In genomic region chr4:133424100-133424499, GRCm38 (mm10) we compare ENCODE assay signal across 8 mouse cellular contexts. TPM values are rescaled to one million over a fixed set of nuclear protein-coding genes. Genes with fewer than 3 reads are reported as not detected.
DNase-seq lines count a peak whose midpoint lies in the region; ATAC-seq lines count a peak whose summit lies in the region.

No protein-coding gene starts in this region.

- peaks cover 5% of the 10 kb centered on the region; the same call in 1 of the 2 replicates for H3K36me3 ChIP-seq in midbrain, embryonic 11.5 days (ENCODE audit: control insufficient read depth, insufficient read depth, low read length)

- 42% methylated on average over 4 of the region's 4 CpGs for WGBS in midbrain, embryonic 11.5 days

- no peak overlapping the region for H3K4me2 ChIP-seq in midbrain, embryonic 11.5 days

- ATAC-seq in inflammation-experienced regulatory T-cells, adult 6 months: peak; percentile 35
- 0 out of 2 replicates have a peak, but pooled peaks have one; percentile 43 for ATAC-seq in midbrain, embryonic 11.5 days (ENCODE audit: low FRiP score)

- H3K27me3 ChIP-seq in midbrain, embryonic 11.5 days (ENCODE audit: control insufficient read depth, insufficient read depth, low read length): no peaks in the 10 kb centered on the region

- H3K9me3 ChIP-seq in midbrain, embryonic 11.5 days (ENCODE audit: control insufficient read depth, low read length): no peaks in the 10 kb centered on the region

- H3K9ac ChIP-seq in midbrain, embryonic 11.5 days (ENCODE audit: low read length): no peak overlapping the region

- H3K4me3 ChIP-seq in midbrain, embryonic 11.5 days (ENCODE audit: low read depth, low read length): no peak overlapping the region

- no peak overlapping the region for H3K27ac ChIP-seq in midbrain, embryonic 11.5 days (ENCODE audit: low read depth, low read length)

- DNase-seq in right cerebral cortex, adult 18-20 months: peak; percentile 56
- no peak for DNase-seq in right cerebral cortex, postnatal 25 days
- peak; percentile 87 to 89 for DNase-seq in cerebellum, postnatal 10 days
- DNase-seq in frontal cortex, postnatal 14 days (ENCODE audit: low spot score in 2 of 2): peak; percentile 54 to 62
- DNase-seq in left cerebral cortex, postnatal 10 days (ENCODE audit: extremely low spot score in 1 of 2, low spot score in 2 of 2): peak; percentile 75 to 76
- peak; percentile 94 for DNase-seq in midbrain, embryonic 11.5 days (ENCODE audit: low spot score, missing footprints)
- peak; percentile 64 to 83 for DNase-seq in spleen, postnatal 4 days (ENCODE audit: low spot score in 2 of 2)

- H3K4me1 ChIP-seq in midbrain, embryonic 11.5 days (ENCODE audit: control insufficient read depth, insufficient read depth, low read length): 0 out of 2 replicates have a peak, but pooled peaks cover 2% of the 10 kb centered on the region

- intact Hi-C loops in left cerebral cortex, postnatal 10 days (cut with DNase I): loop anchor here (1.0 to 5.0 kb wide), 2 partner anchors 27 to 112 kb away; no protein-coding TSS in a partner anchor

RNA-seq across cellular contexts. Expression of gene Slc9a1, which starts 54.6 kb away (rescaled TPM):
- 10 to 100 TPM; 13.1 to 14.8 (median 13.3) TPM for polyA plus RNA-seq in inflammation-experienced regulatory T-cells, adult 6 months (2017; shearing (Covaris generic))
- 10 to 100 TPM; 37.3 to 40.9 TPM for total RNA-seq in left cerebral cortex, postnatal 10 days (2021)
- 4.6 and 5.6 TPM in 2 replicates for polyA plus RNA-seq in midbrain, embryonic 11.5 days (2014; fragmentation: Nextera tagmentation; extraction: Ambion mirVana)

RNA-seq across cellular contexts. Expression of gene Tent5b, which starts 55.8 kb away (rescaled TPM):
- not detected for polyA plus RNA-seq in inflammation-experienced regulatory T-cells, adult 6 months (2017; shearing (Covaris generic))
- total RNA-seq in left cerebral cortex, postnatal 10 days (2021): not detected
- 0.22 and 0.53 TPM in 2 replicates for polyA plus RNA-seq in midbrain, embryonic 11.5 days (2014; fragmentation: Nextera tagmentation; extraction: Ambion mirVana)
